Mouse (Mus musculus): ENCODE measurements at regions not wholly inside any gene's neighbourhood (a gene's known extent, or its start where the extent isn't known, plus 50 kb on each side); places are given as distances from the start of the nearest gene placed in this dataset.

GRCm38 (mm10) chr4:125315818-125316217 lies 174.7 kb upstream of the Grik3 start:
- no peak overlapping the region for H3K27ac ChIP-seq (ENCODE audit: insufficient read depth, low read length)
- H3K4me3 ChIP-seq (ENCODE audit: extremely low read depth, insufficient read depth, insufficient read length), result no peak overlapping the region
- no peak for DNase-seq (ENCODE audit: low read depth in 1 of 2, low spot score in 2 of 2)
- TF ChIP-seq CTCF (IDR thresholded peaks at IDR 0.05; ENCODE audit: extremely low read depth, insufficient read depth, insufficient read length, insufficient replicate concordance) (no peak), POLR2A (IDR thresholded peaks at IDR 0.05; ENCODE audit: low read depth, low read length) (no peak)
- H3K4me1 ChIP-seq (ENCODE audit: control insufficient read depth, insufficient read depth, insufficient read length), result no peaks in the 10 kb centered on the region
- H3K36me3 ChIP-seq (ENCODE audit: control insufficient read depth, insufficient read depth, low read length), result no peaks in the 10 kb centered on the region
- WGBS, result 17% methylated on average over 6 of the region's 6 CpGs
- no peaks in the 10 kb centered on the region for H3K27me3 ChIP-seq (ENCODE audit: control insufficient read depth, insufficient read depth, low read length)

DNA sequence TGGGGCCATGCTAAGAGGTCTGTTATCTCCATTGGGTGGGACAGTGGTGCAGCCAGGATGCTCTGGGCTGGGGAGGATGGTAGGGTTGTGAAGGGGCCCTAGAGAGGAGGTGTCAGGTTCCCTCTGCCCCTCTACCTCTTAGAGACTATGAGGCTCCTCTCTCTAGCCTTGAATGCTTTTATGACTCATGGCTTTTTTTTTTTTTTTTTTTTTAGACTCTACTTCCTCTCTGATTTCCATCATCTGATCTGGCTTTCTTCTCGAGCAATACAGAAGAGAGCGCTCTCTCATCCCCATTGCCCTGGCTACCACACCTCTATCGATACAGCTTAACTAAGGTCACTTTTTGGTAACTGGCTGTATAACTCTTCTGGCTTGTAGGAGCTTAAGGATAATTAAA lies 176.6 kb upstream of the Grik3 start:
- Histone ChIP-seq H3K27ac (ENCODE audit: insufficient read depth, low read length) (no peak overlapping the region), H3K27me3 (ENCODE audit: control insufficient read depth, insufficient read depth, low read length) (no peaks in the 10 kb centered on the region), H3K4me3 (ENCODE audit: extremely low read depth, insufficient read depth, insufficient read length) (no peak overlapping the region), H3K36me3 (ENCODE audit: control insufficient read depth, insufficient read depth, low read length) (no peaks in the 10 kb centered on the region), H3K4me1 (ENCODE audit: control insufficient read depth, insufficient read depth, insufficient read length) (no peaks in the 10 kb centered on the region)
- TF ChIP-seq CTCF (IDR thresholded peaks at IDR 0.05; ENCODE audit: extremely low read depth, insufficient read depth, insufficient read length, insufficient replicate concordance), result no peak
- TF ChIP-seq POLR2A (IDR thresholded peaks at IDR 0.05; ENCODE audit: low read depth, low read length), result no peak
- no peak for DNase-seq (ENCODE audit: low read depth in 1 of 2, low spot score in 2 of 2)
- 61% methylated on average over 3 of the region's 3 CpGs for WGBS

DNA sequence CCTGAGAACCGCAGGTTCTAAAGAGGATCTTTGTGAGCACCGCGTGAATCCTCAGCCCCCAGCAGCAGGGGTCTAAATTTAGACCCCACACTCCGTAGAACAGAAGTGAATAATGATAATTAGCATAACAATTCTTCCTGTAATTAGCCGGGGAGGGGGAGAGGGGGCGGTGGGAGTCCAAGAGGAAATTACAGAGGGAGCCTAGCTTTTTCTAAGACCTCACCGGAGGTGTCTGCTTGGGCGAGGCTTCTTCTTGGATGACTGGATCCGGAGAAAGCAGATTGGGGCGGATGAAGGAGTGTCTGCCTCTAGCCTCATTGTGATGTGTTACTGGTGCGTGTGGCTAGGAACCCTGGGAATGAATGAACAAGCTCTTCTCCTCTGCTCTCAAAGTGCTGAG lies 177.2 kb upstream of the Grik3 start:
- DNase-seq (ENCODE audit: low read depth in 1 of 2, low spot score in 2 of 2), result no peak
- Histone ChIP-seq H3K4me1 (ENCODE audit: control insufficient read depth, insufficient read depth, insufficient read length) (no peaks in the 10 kb centered on the region), H3K27me3 (ENCODE audit: control insufficient read depth, insufficient read depth, low read length) (no peaks in the 10 kb centered on the region), H3K27ac (ENCODE audit: insufficient read depth, low read length) (no peak overlapping the region), H3K4me3 (ENCODE audit: extremely low read depth, insufficient read depth, insufficient read length) (no peak overlapping the region), H3K36me3 (ENCODE audit: control insufficient read depth, insufficient read depth, low read length) (no peaks in the 10 kb centered on the region)
- TF ChIP-seq POLR2A (IDR thresholded peaks at IDR 0.05; ENCODE audit: low read depth, low read length) (no peak), CTCF (IDR thresholded peaks at IDR 0.05; ENCODE audit: extremely low read depth, insufficient read depth, insufficient read length, insufficient replicate concordance) (no peak)
- 13% methylated on average over 11 of the region's 11 CpGs for WGBS

- TF ChIP-seq CTCF (IDR thresholded peaks at IDR 0.05; ENCODE audit: extremely low read depth, insufficient read depth, insufficient read length, insufficient replicate concordance) (no peak), POLR2A (IDR thresholded peaks at IDR 0.05; ENCODE audit: low read depth, low read length) (no peak)
- Histone ChIP-seq H3K27ac (ENCODE audit: insufficient read depth, low read length) (no peak overlapping the region), H3K36me3 (ENCODE audit: control insufficient read depth, insufficient read depth, low read length) (no peaks in the 10 kb centered on the region), H3K4me3 (ENCODE audit: extremely low read depth, insufficient read depth, insufficient read length) (no peak overlapping the region), H3K27me3 (ENCODE audit: control insufficient read depth, insufficient read depth, low read length) (no peaks in the 10 kb centered on the region), H3K4me1 (ENCODE audit: control insufficient read depth, insufficient read depth, insufficient read length) (no peaks in the 10 kb centered on the region)
- 54% methylated on average over 8 of the region's 8 CpGs for WGBS
- DNase-seq (ENCODE audit: low read depth in 1 of 2, low spot score in 2 of 2), result no peak
Measured at GRCm38 (mm10) chr4:125308171-125308570, 180.5 kb upstream of the Zc3h12a start.

GRCm38 (mm10) chr4:125305766-125306165 lies 178.1 kb upstream of the Zc3h12a start:
- H3K4me3 ChIP-seq (ENCODE audit: extremely low read depth, insufficient read depth, insufficient read length), result no peak overlapping the region
- H3K4me1 ChIP-seq (ENCODE audit: control insufficient read depth, insufficient read depth, insufficient read length), result no peaks in the 10 kb centered on the region
- WGBS, result 79% methylated on average over 6 of the region's 6 CpGs
- DNase-seq (ENCODE audit: low read depth in 1 of 2, low spot score in 2 of 2), result no peak
- no peak overlapping the region for H3K27ac ChIP-seq (ENCODE audit: insufficient read depth, low read length)
- H3K36me3 ChIP-seq (ENCODE audit: control insufficient read depth, insufficient read depth, low read length), result no peaks in the 10 kb centered on the region
- TF ChIP-seq CTCF (IDR thresholded peaks at IDR 0.05; ENCODE audit: extremely low read depth, insufficient read depth, insufficient read length, insufficient replicate concordance) (no peak), POLR2A (IDR thresholded peaks at IDR 0.05; ENCODE audit: low read depth, low read length) (no peak)
- H3K27me3 ChIP-seq (ENCODE audit: control insufficient read depth, insufficient read depth, low read length), result no peaks in the 10 kb centered on the region

DNA sequence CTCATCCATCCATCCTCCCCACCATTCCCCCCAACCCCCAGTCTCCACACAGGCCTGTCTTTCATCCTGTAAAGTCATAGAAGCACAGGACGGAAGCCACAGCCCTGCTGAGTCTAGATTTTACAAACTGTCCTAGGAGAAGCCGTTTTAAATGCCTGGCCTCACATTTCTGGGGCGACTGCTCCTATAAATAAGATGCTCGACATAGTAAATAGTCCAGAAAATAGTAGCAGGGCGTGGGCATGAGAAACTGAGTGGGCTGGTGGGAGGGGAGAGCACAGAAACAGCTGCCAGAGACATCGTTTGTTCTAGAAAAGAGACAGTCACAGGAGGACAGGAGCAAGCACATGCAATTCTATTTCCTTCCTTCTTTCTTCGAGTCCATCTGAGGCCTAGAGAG lies 175.0 kb upstream of the Zc3h12a start:
- TF ChIP-seq CTCF (IDR thresholded peaks at IDR 0.05; ENCODE audit: extremely low read depth, insufficient read depth, insufficient read length, insufficient replicate concordance) (no peak), POLR2A (IDR thresholded peaks at IDR 0.05; ENCODE audit: low read depth, low read length) (no peak)
- DNase-seq (ENCODE audit: low read depth in 1 of 2, low spot score in 2 of 2), result no peak
- H3K4me3 ChIP-seq (ENCODE audit: extremely low read depth, insufficient read depth, insufficient read length), result no peak overlapping the region
- 56% methylated on average over 7 of the region's 7 CpGs for WGBS
- H3K27ac ChIP-seq (ENCODE audit: insufficient read depth, low read length), result no peak overlapping the region
- no peaks in the 10 kb centered on the region for H3K27me3 ChIP-seq (ENCODE audit: control insufficient read depth, insufficient read depth, low read length)
- H3K4me1 ChIP-seq (ENCODE audit: control insufficient read depth, insufficient read depth, insufficient read length), result no peaks in the 10 kb centered on the region
- H3K36me3 ChIP-seq (ENCODE audit: control insufficient read depth, insufficient read depth, low read length), result no peaks in the 10 kb centered on the region

DNA sequence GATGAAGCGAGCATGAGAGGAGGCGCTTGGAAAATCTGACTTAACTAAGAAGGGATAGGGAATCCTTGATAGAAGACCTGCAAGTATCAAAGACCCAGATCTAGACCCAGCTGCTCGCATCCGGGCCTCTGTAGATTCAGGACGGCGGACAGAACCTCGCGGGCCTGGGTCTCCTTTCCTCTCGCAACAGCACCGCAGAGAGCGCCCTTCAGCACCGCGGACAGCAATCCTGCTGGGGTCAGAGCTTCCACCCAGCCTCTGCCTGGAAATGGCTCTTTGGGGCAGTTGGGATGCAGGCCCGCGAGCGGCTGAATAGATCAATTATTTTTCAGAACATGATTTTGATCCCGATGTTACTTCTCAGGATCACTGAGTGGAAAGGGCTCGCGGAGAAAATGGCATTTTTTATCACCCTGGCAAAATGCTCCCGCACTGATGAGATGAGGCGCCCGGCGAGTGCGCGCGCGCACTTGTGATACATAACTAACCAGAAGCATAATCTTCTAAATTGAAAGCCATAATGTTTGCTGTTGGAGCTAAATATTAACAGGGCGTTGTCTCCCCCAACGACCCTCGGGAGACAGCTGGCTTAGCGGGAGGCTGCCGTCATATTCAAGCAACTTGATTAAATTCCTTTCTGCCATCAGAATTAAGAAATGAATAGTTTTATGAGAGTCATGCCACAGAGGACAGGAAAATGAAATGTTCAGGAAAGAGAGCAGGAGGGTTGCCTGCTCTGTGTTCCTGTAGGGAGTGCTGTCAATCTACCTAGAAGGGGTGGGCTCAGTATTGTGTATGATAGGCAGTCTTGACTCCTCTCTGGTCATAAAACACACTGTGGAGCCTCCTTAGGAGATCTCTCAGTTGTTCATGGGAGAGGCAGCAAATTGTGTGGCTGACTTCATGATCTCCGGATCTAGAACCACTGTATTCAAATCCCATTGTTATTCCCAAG lies 173.1 kb upstream of the Zc3h12a start:
- no peak for DNase-seq (ENCODE audit: low read depth in 1 of 2, low spot score in 2 of 2)
- Histone ChIP-seq H3K4me1 (ENCODE audit: control insufficient read depth, insufficient read depth, insufficient read length) (no peaks in the 10 kb centered on the region), H3K27me3 (ENCODE audit: control insufficient read depth, insufficient read depth, low read length) (no peaks in the 10 kb centered on the region), H3K4me3 (ENCODE audit: extremely low read depth, insufficient read depth, insufficient read length) (no peak overlapping the region), H3K36me3 (ENCODE audit: control insufficient read depth, insufficient read depth, low read length) (no peaks in the 10 kb centered on the region), H3K27ac (ENCODE audit: insufficient read depth, low read length) (no peak overlapping the region)
- 30% methylated on average over 33 of the region's 33 CpGs for WGBS
- TF ChIP-seq CTCF (IDR thresholded peaks at IDR 0.05; ENCODE audit: extremely low read depth, insufficient read depth, insufficient read length, insufficient replicate concordance) (no peak), POLR2A (IDR thresholded peaks at IDR 0.05; ENCODE audit: low read depth, low read length) (no peak)

All from spleen, adult 2 months (tissue).